Mouse (Mus musculus): Measurements from ENCODE around the gene Cldn12. TPM values are rescaled to one million over a fixed set of nuclear protein-coding genes. Genes with fewer than 3 reads are reported as not detected.

Gene Cldn12
- polyA plus RNA-seq, 1 experiment from 2014 or later, result 34.5 TPM

DNA sequence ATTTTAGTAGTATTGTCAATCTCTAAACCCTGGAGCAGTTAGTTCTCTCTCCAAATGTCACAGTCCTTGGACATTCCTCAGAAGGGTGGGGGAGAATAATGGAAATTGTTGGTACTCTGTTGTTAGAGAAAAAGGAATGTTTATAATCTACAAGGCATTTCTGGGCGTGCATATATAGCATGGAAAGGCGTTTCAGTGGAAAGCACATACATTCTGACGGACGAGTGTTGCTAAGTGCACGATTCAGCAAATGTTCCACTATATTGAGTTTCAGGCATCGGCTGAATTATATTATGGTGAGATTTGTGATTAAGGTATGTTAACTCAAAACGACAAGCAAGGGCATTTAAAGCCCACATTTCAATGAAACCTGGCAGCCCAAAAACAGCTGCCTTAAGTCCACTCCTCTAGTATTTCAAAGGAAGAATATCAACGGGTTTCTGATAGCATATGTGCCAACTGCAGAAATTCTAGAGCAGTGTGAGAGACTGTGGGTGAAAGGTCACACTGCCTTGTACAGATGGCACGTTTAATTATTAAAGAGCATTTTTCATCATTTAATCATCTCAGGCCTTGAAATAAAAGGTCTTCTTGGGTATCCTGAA is 31.4 kb downstream of the Cldn12 start:
- Histone ChIP-seq H3K36me3 (replicated peaks) (no peaks in the 10 kb centered on the region), H3K9me3 (no peaks in the 10 kb centered on the region), H3K4me1 (0 out of 2 replicates have a peak, but pooled peaks cover 6% of the 10 kb centered on the region), H3K27ac (replicated peaks) (no peak overlapping the region), H3K27me3 (replicated peaks; ENCODE audit: low read depth, poor library complexity, severe bottlenecking) (no peaks in the 10 kb centered on the region), H3K4me3 (no peak overlapping the region)
- no peak for DNase-seq (ENCODE audit: low spot score)
- 59% methylated on average over 9 of the region's 9 CpGs for WGBS

DNA sequence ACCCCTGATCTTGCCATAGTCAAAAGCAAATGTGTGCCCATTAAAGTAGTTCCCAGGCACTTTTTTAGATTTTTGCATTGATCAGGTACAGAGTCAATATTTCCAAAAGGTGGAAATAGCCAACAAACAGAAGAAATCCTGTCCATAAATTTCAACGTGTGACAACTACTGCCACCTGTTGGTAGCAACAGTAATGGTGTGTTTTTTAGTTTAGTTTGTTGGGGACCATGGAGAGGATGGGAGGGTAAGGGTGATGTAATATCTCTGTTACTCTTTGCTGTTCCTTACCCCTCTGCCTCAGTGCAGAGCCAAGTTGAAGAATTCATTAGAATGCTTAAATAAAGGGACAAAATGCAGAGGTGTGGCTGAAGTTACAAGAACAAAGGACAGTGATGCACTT is 33.1 kb downstream of the Cldn12 start:
- Histone ChIP-seq H3K27ac (replicated peaks) (no peak overlapping the region), H3K27me3 (replicated peaks; ENCODE audit: low read depth, poor library complexity, severe bottlenecking) (no peaks in the 10 kb centered on the region), H3K9me3 (no peaks in the 10 kb centered on the region), H3K36me3 (replicated peaks) (no peaks in the 10 kb centered on the region), H3K4me3 (no peak overlapping the region), H3K4me1 (0 out of 2 replicates have a peak, but pooled peaks cover 6% of the 10 kb centered on the region)
- no peak for DNase-seq (ENCODE audit: low spot score)
- WGBS, result 3% methylated on average over 1 of the region's 1 CpGs

DNA sequence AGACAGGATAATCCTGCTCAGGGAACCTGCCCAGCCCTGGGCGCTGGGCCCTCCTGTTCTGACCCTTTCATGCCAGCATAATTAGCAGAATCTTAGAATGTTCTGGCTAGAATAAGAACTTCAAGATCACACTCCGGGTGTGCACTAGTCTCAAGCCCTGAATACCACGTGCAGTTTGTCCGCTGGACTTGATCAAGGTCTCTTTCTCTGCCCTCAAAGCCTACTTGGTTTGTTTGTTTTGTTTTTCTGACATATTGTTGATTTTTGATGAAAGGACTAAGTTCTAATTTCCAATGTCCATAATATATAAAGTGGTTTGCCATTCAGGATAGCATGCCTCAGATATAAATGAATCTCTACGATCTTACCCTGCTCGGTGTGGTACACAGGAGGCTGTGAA is 35.7 kb downstream of the Cldn12 start, which contains the start of gene 1700015F17Rik:
Gene 1700015F17Rik, minus strand, starts transcription at position 101 of the 400 bp plus-strand sequence.
- Histone ChIP-seq H3K9me3 (no peaks in the 10 kb centered on the region), H3K4me1 (0 out of 2 replicates have a peak, but pooled peaks cover 6% of the 10 kb centered on the region), H3K4me3 (no peak within 1 kb of the TSS), H3K36me3 (replicated peaks) (no peaks in the 10 kb centered on the region), H3K27me3 (replicated peaks; ENCODE audit: low read depth, poor library complexity, severe bottlenecking) (no peaks in the 10 kb centered on the region), H3K27ac (replicated peaks) (no peak within 1 kb of the TSS)
- DNase-seq (ENCODE audit: low spot score), result no peak
- 92% methylated on average over 6 of the region's 6 CpGs for WGBS

- no peak overlapping the region for H3K27ac ChIP-seq (replicated peaks)
- H3K36me3 ChIP-seq (replicated peaks), result no peaks in the 10 kb centered on the region
- H3K27me3 ChIP-seq (replicated peaks; ENCODE audit: low read depth, poor library complexity, severe bottlenecking), result no peaks in the 10 kb centered on the region
- H3K4me3 ChIP-seq, result no peak overlapping the region
- H3K9me3 ChIP-seq, result no peaks in the 10 kb centered on the region
- 87% methylated on average over 4 of the region's 4 CpGs for WGBS
- DNase-seq (ENCODE audit: low spot score), result no peak
- no peaks in the 10 kb centered on the region for H3K4me1 ChIP-seq
Observed at GRCm38 (mm10) chr5:5476133-5476532, 38.6 kb downstream of the Cldn12 start.

DNA sequence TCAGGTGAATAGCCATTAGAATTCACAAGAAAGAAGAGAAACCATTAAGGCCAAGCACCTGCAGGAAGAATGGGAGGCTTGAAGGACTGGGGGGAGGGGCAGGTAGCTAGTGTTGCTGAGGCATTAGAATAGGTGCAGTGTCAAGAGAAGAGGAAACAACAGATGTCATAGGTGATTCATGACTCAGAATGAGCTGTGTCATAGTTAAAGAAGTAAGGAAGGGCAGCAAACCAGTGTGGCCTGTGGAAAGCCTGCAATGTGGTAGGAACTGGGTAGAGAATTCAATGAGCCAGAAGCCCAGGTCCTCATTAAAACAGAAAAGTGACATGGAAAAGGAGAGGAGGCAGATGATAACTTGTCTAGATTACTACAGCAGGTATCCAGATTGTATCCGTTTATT is 49.5 kb downstream of the Cldn12 start:
- H3K4me1 ChIP-seq, result no peaks in the 10 kb centered on the region
- no peaks in the 10 kb centered on the region for H3K36me3 ChIP-seq (replicated peaks)
- no peaks in the 10 kb centered on the region for H3K9me3 ChIP-seq
- no peak for DNase-seq (ENCODE audit: low spot score)
- 80% methylated on average over 1 of the region's 1 CpGs for WGBS
- H3K4me3 ChIP-seq, result no peak overlapping the region
- no peak overlapping the region for H3K27ac ChIP-seq (replicated peaks)
- H3K27me3 ChIP-seq (replicated peaks; ENCODE audit: low read depth, poor library complexity, severe bottlenecking), result no peaks in the 10 kb centered on the region

Other genes with a start within 250 kb of the Cldn12 start
- 17.2 and 18.3 TPM in 2 replicates for gene Cdk14, start 94.6 kb downstream of the Cldn12 start, polyA plus RNA-seq (2016; fragmentation: Nextera tagmentation; extraction: Ambion mirVana)
- not detected in 2 replicates for gene 1700015F17Rik, start 35.8 kb downstream of the Cldn12 start, polyA plus RNA-seq (2016; fragmentation: Nextera tagmentation; extraction: Ambion mirVana)
- 38.0 and 39.5 TPM in 2 replicates for gene Gtpbp10, start 44.6 kb upstream of the Cldn12 start, polyA plus RNA-seq (2016; fragmentation: Nextera tagmentation; extraction: Ambion mirVana)
- 1.5 and 1.8 TPM in 2 replicates for gene Gm8773, start 58.8 kb upstream of the Cldn12 start, polyA plus RNA-seq (2016; fragmentation: Nextera tagmentation; extraction: Ambion mirVana)
- 2.3 and 2.9 TPM in 2 replicates for gene Cfap69, start 149.3 kb upstream of the Cldn12 start, polyA plus RNA-seq (2016; fragmentation: Nextera tagmentation; extraction: Ambion mirVana)
- gene Steap2, start 179.6 kb upstream of the Cldn12 start, polyA plus RNA-seq (2016; fragmentation: Nextera tagmentation; extraction: Ambion mirVana), result 6.4 and 8.6 TPM in 2 replicates
- 6.0 and 6.1 TPM in 2 replicates for gene Steap1, start 234.4 kb upstream of the Cldn12 start, polyA plus RNA-seq (2016; fragmentation: Nextera tagmentation; extraction: Ambion mirVana)

Data from embryonic facial prominence, embryonic 10.5 days (tissue).